Mouse (Mus musculus) liver, embryonic 15.5 days (tissue): ENCODE data around the gene Cdc42bpg. TPM values are rescaled to one million over a fixed set of nuclear protein-coding genes. Genes with fewer than 3 reads are reported as not detected.

Source experiments
- ATAC-seq: fragments of 200-750 bp; cut with Nextera tagmentation; 2 replicates; pipeline ENCODE4 v1.8.0; 2017; ENCODE audit warnings: moderate number of reproducible peaks, mild to moderate bottlenecking, moderate library complexity; ENCODE audit not compliant: insufficient read depth
- H3K27ac ChIP-seq: fragments of 300-500 bp; sonication (generic); replicated peaks from 2 replicates; pipeline ENCODE4 v1.5.1; 2015; ENCODE audit warnings: mild to moderate bottlenecking, inconsistent platforms
- H3K27me3 ChIP-seq: fragments of 300-500 bp; sonication (generic); 2 replicates; pipeline ENCODE4 v1.6.1; 2015; ENCODE audit warnings: mild to moderate bottlenecking, inconsistent platforms
- H3K36me3 ChIP-seq: fragments of 300-500 bp; sonication (generic); replicated peaks from 2 replicates; pipeline ENCODE4 v1.6.1; 2015; ENCODE audit warnings: moderate library complexity, mild to moderate bottlenecking, inconsistent platforms
- H3K4me1 ChIP-seq: fragments of 300-500 bp; sonication (generic); replicated peaks from 2 replicates; pipeline ENCODE4 v1.6.1; 2015; ENCODE audit warnings: inconsistent platforms
- H3K4me2 ChIP-seq: fragments of 300-500 bp; sonication (generic); 2 replicates; pipeline ENCODE4 v1.6.1; 2015; ENCODE audit warnings: moderate library complexity, mild to moderate bottlenecking, inconsistent platforms
- H3K4me3 ChIP-seq: fragments of 300-500 bp; sonication (generic); replicated peaks from 2 replicates; pipeline ENCODE4 v1.5.1; 2015; ENCODE audit warnings: mild to moderate bottlenecking, inconsistent platforms
- H3K9ac ChIP-seq: fragments of 300-500 bp; sonication (generic); 2 replicates; pipeline ENCODE4 v1.6.1; 2015; ENCODE audit warnings: moderate library complexity, mild to moderate bottlenecking, inconsistent platforms
- H3K9me3 ChIP-seq: fragments of 300-500 bp; sonication (generic); replicated peaks from 2 replicates; pipeline ENCODE4 v1.6.1; 2016; ENCODE audit warnings: inconsistent platforms
- WGBS: fragments of 180-500 bp; shearing (Covaris S2); methylation state at CpG from one replicate; pipeline ENCODE4 v1.1.7; 2015; ENCODE audit warnings: mixed read lengths; ENCODE audit not compliant: insufficient replicate concordance; 5-methylcytosine and 5-hydroxymethylcytosine counted together
- polyA plus RNA-seq: library from polyadenylated mRNA; unstranded; fragments of >200 nt; fragmentation: Nextera tagmentation; extraction: Ambion mirVana; gene quantifications from 2 replicates; pipeline ENCODE4 v1.2.1, GENCODE M21; 2015

Cdc42bpg gene
- 0.21 and 0.38 TPM in 2 replicates for polyA plus RNA-seq

- Histone ChIP-seq H3K9me3 (no peaks in the 10 kb centered on the region), H3K27me3 (no peaks in the 10 kb centered on the region), H3K4me2 (peak within 1 kb of the TSS; percentile 99), H3K9ac (peak within 1 kb of the TSS; percentile 75), H3K36me3 (peaks cover 12% of the 10 kb centered on the region; the same call in 1 of the 2 replicates), H3K4me1 (peaks cover 78% of the 10 kb centered on the region), H3K4me3 (peak within 1 kb of the TSS; percentile 77), H3K27ac (peak within 1 kb of the TSS; percentile 84)
- peak; percentile 86 for ATAC-seq
- 1% methylated on average over 38 of the region's 38 CpGs for WGBS
Observed at GRCm38 (mm10) chr19:6306137-6306551, at the start of gene Cdc42bpg. TSS of gene Cdc42bpg (plus strand) at chr19:6306456.

DNA sequence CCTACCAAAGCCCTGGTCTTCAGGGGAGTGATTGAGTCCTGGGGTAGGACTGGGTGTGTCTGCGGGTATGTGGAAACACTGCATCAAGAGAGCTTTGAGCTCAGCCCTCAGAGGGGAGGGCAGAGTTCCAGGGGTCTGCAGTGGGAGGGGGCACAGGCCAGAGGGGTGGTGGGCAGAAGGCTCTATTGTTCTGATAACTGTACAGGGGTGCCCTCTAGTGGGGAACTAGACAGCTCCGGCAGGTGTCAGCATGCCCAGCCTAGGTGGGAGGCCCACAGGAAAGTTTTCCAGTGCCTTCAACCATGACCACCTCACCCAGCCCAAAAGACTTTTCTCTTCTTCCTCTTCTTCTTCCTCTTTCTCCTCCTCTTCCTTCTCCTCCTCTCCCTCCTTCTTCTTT, 45.8 kb upstream of the Cdc42bpg start:
- no peak overlapping the region for H3K4me2 ChIP-seq
- H3K9me3 ChIP-seq: no peaks in the 10 kb centered on the region
- 65% methylated on average over 2 of the region's 2 CpGs for WGBS
- no peak overlapping the region for H3K27ac ChIP-seq
- no peaks in the 10 kb centered on the region for H3K27me3 ChIP-seq
- H3K4me1 ChIP-seq: peaks cover 27% of the 10 kb centered on the region
- H3K9ac ChIP-seq: no peak overlapping the region
- no peak for ATAC-seq
- H3K36me3 ChIP-seq: peaks cover 64% of the 10 kb centered on the region
- H3K4me3 ChIP-seq: no peak overlapping the region

- H3K4me1 ChIP-seq: peaks cover 29% of the 10 kb centered on the region
- no peak overlapping the region for H3K27ac ChIP-seq
- H3K9me3 ChIP-seq: no peaks in the 10 kb centered on the region
- H3K9ac ChIP-seq: no peak overlapping the region
- H3K36me3 ChIP-seq: peaks cover 58% of the 10 kb centered on the region
- H3K4me3 ChIP-seq: no peak overlapping the region
- 71% methylated on average over 4 of the region's 4 CpGs for WGBS
- ATAC-seq: no peak
- no peaks in the 10 kb centered on the region for H3K27me3 ChIP-seq
- no peak overlapping the region for H3K4me2 ChIP-seq
Observed at GRCm38 (mm10) chr19:6260946-6261345, 45.3 kb upstream of the Cdc42bpg start.

GRCm38 (mm10) chr19:6261379-6261778, 44.9 kb upstream of the Cdc42bpg start:
- 85% methylated on average over 14 of the region's 14 CpGs for WGBS
- H3K4me3 ChIP-seq: no peak overlapping the region
- H3K4me1 ChIP-seq: peaks cover 29% of the 10 kb centered on the region
- no peak overlapping the region for H3K4me2 ChIP-seq
- peaks cover 54% of the 10 kb centered on the region for H3K36me3 ChIP-seq
- no peak for ATAC-seq
- no peaks in the 10 kb centered on the region for H3K27me3 ChIP-seq
- H3K27ac ChIP-seq: no peak overlapping the region
- no peak overlapping the region for H3K9ac ChIP-seq
- H3K9me3 ChIP-seq: no peaks in the 10 kb centered on the region

- Histone ChIP-seq H3K36me3 (peaks cover 46% of the 10 kb centered on the region), H3K27me3 (no peaks in the 10 kb centered on the region), H3K27ac (peak overlapping the region; percentile 14; the same call in 1 of the 2 replicates), H3K9me3 (no peaks in the 10 kb centered on the region), H3K4me2 (no peak overlapping the region), H3K9ac (no peak overlapping the region), H3K4me3 (no peak overlapping the region), H3K4me1 (peaks cover 35% of the 10 kb centered on the region)
- no peak for ATAC-seq
- WGBS: 43% methylated on average over 7 of the region's 7 CpGs
Observed at GRCm38 (mm10) chr19:6262222-6262621, 44.0 kb upstream of the Cdc42bpg start.

GRCm38 (mm10) chr19:6262839-6263433, 43.3 kb upstream of the Cdc42bpg start:
- H3K9ac ChIP-seq: 0 out of 2 replicates have a peak overlapping the region, but pooled peaks have one; percentile 28
- peak overlapping the region; percentile 40 for H3K4me3 ChIP-seq
- H3K9me3 ChIP-seq: no peaks in the 10 kb centered on the region
- H3K4me2 ChIP-seq: peak overlapping the region; percentile 51
- ATAC-seq: peak; percentile 68
- 57% methylated on average over 8 of the region's 8 CpGs for WGBS
- peaks cover 38% of the 10 kb centered on the region for H3K36me3 ChIP-seq
- H3K4me1 ChIP-seq: peaks cover 40% of the 10 kb centered on the region
- H3K27ac ChIP-seq: peak overlapping the region; percentile 14
- H3K27me3 ChIP-seq: peaks cover 7% of the 10 kb centered on the region; the same call in 1 of the 2 replicates

GRCm38 (mm10) chr19:6264200-6264599, 42.1 kb upstream of the Cdc42bpg start:
- Histone ChIP-seq H3K4me2 (peak overlapping the region; percentile 51), H3K27ac (peak overlapping the region; percentile 14; the same call in 1 of the 2 replicates), H3K9me3 (no peaks in the 10 kb centered on the region), H3K9ac (peak overlapping the region; percentile 28; the same call in 1 of the 2 replicates), H3K36me3 (peaks cover 26% of the 10 kb centered on the region), H3K27me3 (peaks cover 7% of the 10 kb centered on the region; the same call in 1 of the 2 replicates), H3K4me3 (peak overlapping the region; percentile 40), H3K4me1 (peaks cover 50% of the 10 kb centered on the region)
- 40% methylated on average over 9 of the region's 9 CpGs for WGBS
- ATAC-seq: no peak

- Histone ChIP-seq H3K27ac (no peak overlapping the region), H3K4me1 (peaks cover 58% of the 10 kb centered on the region), H3K9me3 (no peaks in the 10 kb centered on the region), H3K9ac (no peak overlapping the region), H3K36me3 (peaks cover 21% of the 10 kb centered on the region), H3K27me3 (peaks cover 7% of the 10 kb centered on the region; the same call in 1 of the 2 replicates), H3K4me2 (peak overlapping the region; percentile 51), H3K4me3 (peak overlapping the region; percentile 40)
- ATAC-seq: no peak
- 71% methylated on average over 8 of the region's 8 CpGs for WGBS
Observed at GRCm38 (mm10) chr19:6264945-6265344, 41.3 kb upstream of the Cdc42bpg start.

DNA sequence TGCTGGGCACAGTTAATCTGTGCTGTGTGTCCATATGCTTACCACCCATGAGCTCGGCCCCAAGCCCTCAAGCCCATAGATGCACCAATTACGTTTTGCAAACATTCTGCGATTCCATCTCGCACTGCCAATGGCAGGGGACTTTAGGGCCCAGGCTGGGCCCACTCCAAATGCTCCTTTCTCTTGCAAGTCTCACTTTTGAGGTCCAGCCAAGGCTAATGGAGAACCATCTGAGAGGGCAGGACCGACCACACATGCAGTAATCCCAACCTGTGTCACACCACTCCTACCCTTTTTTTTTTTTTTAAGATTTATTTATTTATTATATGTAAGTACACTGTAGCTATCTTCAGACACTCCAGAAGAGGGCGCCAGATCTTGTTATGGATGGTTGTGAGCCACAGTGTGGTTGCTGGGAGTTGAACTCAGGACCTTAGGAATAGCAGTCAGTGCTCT, 40.5 kb upstream of the Cdc42bpg start:
- H3K27ac ChIP-seq: no peak overlapping the region
- H3K4me1 ChIP-seq: peaks cover 64% of the 10 kb centered on the region
- ATAC-seq: no peak
- peak overlapping the region; percentile 51; the same call in 1 of the 2 replicates for H3K4me2 ChIP-seq
- peaks cover 14% of the 10 kb centered on the region for H3K36me3 ChIP-seq
- no peaks in the 10 kb centered on the region for H3K9me3 ChIP-seq
- H3K27me3 ChIP-seq: peaks cover 7% of the 10 kb centered on the region; the same call in 1 of the 2 replicates
- H3K4me3 ChIP-seq: no peak overlapping the region
- H3K9ac ChIP-seq: no peak overlapping the region
- 47% methylated on average over 6 of the region's 6 CpGs for WGBS

GRCm38 (mm10) chr19:6267306-6268169, 38.7 kb upstream of the Cdc42bpg start:
- H3K9ac ChIP-seq: no peak overlapping the region
- 49% methylated on average over 11 of the region's 11 CpGs for WGBS
- ATAC-seq: no peak
- peaks cover 7% of the 10 kb centered on the region; the same call in 1 of the 2 replicates for H3K27me3 ChIP-seq
- H3K27ac ChIP-seq: 0 out of 2 replicates have a peak overlapping the region, but pooled peaks have one; percentile 69
- H3K4me1 ChIP-seq: peaks cover 78% of the 10 kb centered on the region
- no peak overlapping the region for H3K4me3 ChIP-seq
- H3K4me2 ChIP-seq: no peak overlapping the region
- H3K36me3 ChIP-seq: no peaks in the 10 kb centered on the region
- H3K9me3 ChIP-seq: no peaks in the 10 kb centered on the region

DNA sequence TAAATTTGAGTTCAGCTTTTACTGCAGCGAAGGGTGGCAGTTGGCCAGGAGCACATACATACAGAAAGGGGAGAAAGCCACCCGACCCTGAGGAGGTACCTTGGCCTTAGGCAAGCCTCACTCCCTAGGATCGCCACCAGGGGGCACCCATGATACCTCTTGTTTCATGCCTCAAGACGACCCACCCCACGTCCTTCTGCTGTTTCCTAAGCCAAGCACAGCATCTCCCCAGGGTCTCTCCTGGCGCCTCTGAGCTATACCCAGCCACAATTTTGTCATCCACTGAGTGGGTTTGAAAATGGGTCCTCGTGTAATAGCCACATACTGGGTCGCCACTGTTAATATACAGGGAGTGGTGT, 38.1 kb upstream of the Cdc42bpg start:
- H3K27ac ChIP-seq: peak overlapping the region; percentile 69
- 12% methylated on average over 8 of the region's 8 CpGs for WGBS
- H3K4me3 ChIP-seq: no peak overlapping the region
- H3K9ac ChIP-seq: no peak overlapping the region
- no peaks in the 10 kb centered on the region for H3K36me3 ChIP-seq
- peak; percentile 40 for ATAC-seq
- H3K4me2 ChIP-seq: 0 out of 2 replicates have a peak overlapping the region, but pooled peaks have one; percentile 6
- peaks cover 7% of the 10 kb centered on the region; the same call in 1 of the 2 replicates for H3K27me3 ChIP-seq
- peaks cover 78% of the 10 kb centered on the region for H3K4me1 ChIP-seq
- no peaks in the 10 kb centered on the region for H3K9me3 ChIP-seq
